Mouse (Mus musculus): ENCODE data around the gene Epb41. TPM values are rescaled to one million over a fixed set of nuclear protein-coding genes. Genes with fewer than 3 reads are reported as not detected.

Gene Epb41
- polyA plus RNA-seq, 1 experiment from 2014 or later = 227 TPM

DNA sequence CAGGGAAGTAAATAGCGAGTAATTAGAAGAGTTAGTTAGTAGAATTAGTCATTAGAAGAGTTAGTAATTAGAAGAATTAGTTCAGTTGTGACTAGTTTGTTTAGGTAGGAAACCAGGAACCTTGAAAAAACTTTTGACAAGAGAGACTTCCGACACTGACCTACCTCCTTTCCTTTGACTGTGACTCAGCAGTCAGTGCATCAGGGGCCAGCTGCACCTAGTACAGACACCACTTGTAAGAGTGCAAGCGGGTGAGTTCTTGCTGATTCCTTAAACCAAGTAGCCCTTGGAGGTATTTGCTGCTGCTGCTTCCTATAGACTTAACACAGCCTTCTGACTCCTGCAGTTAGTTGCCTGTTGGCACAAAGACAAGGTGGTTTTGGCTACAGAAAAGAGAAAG, 184.4 kb downstream of the Epb41 start:
- Histone ChIP-seq H3K36me3 (peaks cover 51% of the 10 kb centered on the region), H3K9ac (replicated peaks) (no peak overlapping the region), H3K27ac (replicated peaks) (no peak overlapping the region)

DNA sequence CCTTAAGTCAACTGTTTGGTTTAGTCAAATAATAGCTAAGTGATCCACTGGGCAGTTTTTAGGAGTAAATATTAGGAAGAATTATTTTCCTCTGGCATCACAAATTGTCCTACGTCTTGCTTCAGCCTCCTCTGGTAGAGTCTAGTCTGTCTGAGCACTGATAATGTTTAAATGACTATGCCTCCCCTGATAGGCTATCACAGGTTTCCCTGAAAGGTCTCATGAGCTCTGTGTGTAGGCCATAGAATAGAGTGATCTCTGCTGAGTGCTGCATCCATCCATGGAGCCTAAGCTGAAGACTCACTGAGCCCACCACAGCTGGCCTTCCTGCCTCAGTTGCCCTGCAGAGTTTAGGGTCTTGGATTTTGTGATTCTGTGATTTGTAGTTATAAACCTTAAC, 186.6 kb downstream of the Epb41 start:
- Histone ChIP-seq H3K9me3 (no peaks in the 10 kb centered on the region), H3K4me3 (no peak overlapping the region), H3K36me3 (peaks cover 44% of the 10 kb centered on the region), H3K27me3 (no peaks in the 10 kb centered on the region), H3K27ac (replicated peaks) (no peak overlapping the region), H3K4me2 (replicated peaks) (no peak overlapping the region), H3K9ac (replicated peaks) (no peak overlapping the region), H3K4me1 (peaks cover 17% of the 10 kb centered on the region; the same call in 1 of the 2 replicates)
- 91% methylated on average over 1 of the region's 1 CpGs for WGBS
- ATAC-seq (ENCODE audit: low FRiP score, low read depth) = no peak

More for the DNA sequence above, 184.4 kb downstream of the Epb41 start:
- Histone ChIP-seq H3K9me3 (no peaks in the 10 kb centered on the region), H3K4me3 (no peak overlapping the region), H3K4me2 (replicated peaks) (no peak overlapping the region), H3K4me1 (no peaks in the 10 kb centered on the region), H3K27me3 (no peaks in the 10 kb centered on the region)
- 87% methylated on average over 3 of the region's 3 CpGs for WGBS
- no peak for ATAC-seq (ENCODE audit: low FRiP score, low read depth)

DNA sequence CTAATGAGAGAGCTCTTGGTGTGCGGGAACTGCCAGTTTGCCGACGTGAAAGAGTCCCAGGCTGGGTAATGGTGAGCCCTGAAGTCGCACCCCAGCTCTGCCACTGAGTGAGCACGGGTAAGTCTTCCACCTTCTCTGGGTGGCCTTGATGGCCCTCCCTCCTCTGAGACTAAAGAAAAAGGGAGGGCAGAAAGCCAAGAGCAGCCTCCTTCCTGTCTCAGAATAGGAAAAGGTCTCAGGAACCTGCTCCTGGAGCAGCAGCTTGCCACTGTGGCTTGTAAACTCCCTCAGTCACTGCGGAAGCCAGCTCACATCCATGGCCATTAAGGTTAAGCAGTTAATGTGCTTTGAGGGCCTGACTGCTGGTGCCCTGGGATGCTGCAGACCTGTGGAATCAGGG, 189.7 kb downstream of the Epb41 start:
- Histone ChIP-seq H3K9ac (replicated peaks) (no peak overlapping the region), H3K4me1 (peaks cover 31% of the 10 kb centered on the region; the same call in 1 of the 2 replicates), H3K27me3 (no peaks in the 10 kb centered on the region), H3K9me3 (no peaks in the 10 kb centered on the region), H3K4me3 (no peak overlapping the region), H3K4me2 (replicated peaks) (no peak overlapping the region), H3K36me3 (peaks cover 24% of the 10 kb centered on the region), H3K27ac (replicated peaks) (peak overlapping the region; percentile 59; the same call in 1 of the 2 replicates)
- ATAC-seq (ENCODE audit: low FRiP score, low read depth) = no peak
- WGBS = 90% methylated on average over 6 of the region's 6 CpGs

DNA sequence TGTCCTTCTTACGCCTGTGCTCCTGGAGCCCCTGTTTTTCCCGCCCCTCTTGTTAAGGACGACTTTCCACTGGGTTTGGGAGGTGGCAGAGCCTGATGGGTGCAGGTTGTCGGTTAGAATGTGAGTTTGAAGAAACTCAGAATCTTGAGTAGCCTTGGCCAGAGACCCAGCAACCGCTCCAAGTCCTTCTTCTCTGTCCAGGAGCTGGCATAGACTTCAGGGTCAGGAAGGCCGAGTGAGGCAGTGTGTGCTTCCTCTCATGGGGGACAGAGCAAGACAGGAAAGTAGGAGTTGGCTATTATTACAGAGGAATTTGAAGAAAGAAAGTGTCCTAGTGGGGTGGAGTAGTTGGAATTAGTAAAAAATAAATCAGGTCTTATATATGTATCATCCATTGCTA, 191.6 kb downstream of the Epb41 start:
- no peak overlapping the region for H3K4me3 ChIP-seq
- no peaks in the 10 kb centered on the region for H3K27me3 ChIP-seq
- H3K4me1 ChIP-seq = peaks cover 44% of the 10 kb centered on the region
- H3K4me2 ChIP-seq (replicated peaks) = no peak overlapping the region
- peaks cover 24% of the 10 kb centered on the region for H3K36me3 ChIP-seq
- H3K9me3 ChIP-seq = no peaks in the 10 kb centered on the region
- no peak overlapping the region for H3K27ac ChIP-seq (replicated peaks)
- ATAC-seq (ENCODE audit: low FRiP score, low read depth) = no peak
- H3K9ac ChIP-seq (replicated peaks) = no peak overlapping the region
- 77% methylated on average over 6 of the region's 6 CpGs for WGBS

DNA sequence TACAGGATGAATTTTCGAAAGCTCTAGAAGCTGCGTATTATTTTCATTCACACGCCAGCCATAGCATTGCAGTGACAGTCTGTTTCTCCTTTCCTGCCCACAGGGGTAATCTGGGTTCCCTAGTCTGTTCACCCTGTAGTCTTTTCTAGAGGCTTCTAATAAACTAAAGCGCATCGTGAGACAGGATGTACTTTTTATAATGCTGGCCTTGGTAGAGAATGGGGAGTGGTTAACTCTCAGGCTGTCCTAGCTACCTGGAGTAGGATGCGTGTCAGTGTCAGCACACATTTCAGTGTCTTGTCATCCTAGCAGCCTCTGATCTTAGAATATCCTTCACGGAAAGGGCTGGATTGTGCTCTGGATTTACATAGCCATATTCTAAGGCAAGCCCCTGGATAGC, 193.8 kb downstream of the Epb41 start:
- Histone ChIP-seq H3K27ac (replicated peaks) (no peak overlapping the region), H3K4me3 (no peak overlapping the region), H3K36me3 (peaks cover 15% of the 10 kb centered on the region), H3K27me3 (no peaks in the 10 kb centered on the region), H3K4me2 (replicated peaks) (no peak overlapping the region), H3K4me1 (peaks cover 62% of the 10 kb centered on the region), H3K9me3 (no peaks in the 10 kb centered on the region), H3K9ac (replicated peaks) (no peak overlapping the region)
- 93% methylated on average over 7 of the region's 7 CpGs for WGBS
- ATAC-seq (ENCODE audit: low FRiP score, low read depth) = no peak

DNA sequence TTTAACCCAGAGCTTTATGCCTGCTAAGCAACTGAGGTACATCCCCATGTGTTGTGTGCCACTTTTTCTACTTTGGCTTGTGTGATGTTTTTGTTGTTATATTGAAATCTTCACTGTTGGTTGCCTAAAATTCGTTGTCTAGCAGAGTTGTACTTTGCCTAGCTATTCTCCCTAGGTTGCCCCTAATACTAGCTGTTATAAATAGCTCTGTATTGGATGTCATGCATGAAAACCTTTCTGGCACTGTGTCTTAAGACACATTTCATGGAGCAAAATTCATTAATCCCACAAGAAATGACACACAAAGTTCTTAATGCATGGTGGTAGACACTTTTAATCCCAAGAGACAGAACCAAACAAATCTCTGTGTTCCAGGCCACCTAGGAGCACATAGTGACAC, 195.4 kb downstream of the Epb41 start:
- WGBS = 75% methylated on average over 1 of the region's 1 CpGs
- peaks cover 69% of the 10 kb centered on the region for H3K4me1 ChIP-seq
- H3K27me3 ChIP-seq = no peaks in the 10 kb centered on the region
- H3K36me3 ChIP-seq = no peaks in the 10 kb centered on the region
- H3K9me3 ChIP-seq = no peaks in the 10 kb centered on the region
- no peak overlapping the region for H3K4me3 ChIP-seq
- H3K27ac ChIP-seq (replicated peaks) = no peak overlapping the region
- no peak overlapping the region for H3K9ac ChIP-seq (replicated peaks)
- no peak overlapping the region for H3K4me2 ChIP-seq (replicated peaks)
- ATAC-seq (ENCODE audit: low FRiP score, low read depth) = no peak

DNA sequence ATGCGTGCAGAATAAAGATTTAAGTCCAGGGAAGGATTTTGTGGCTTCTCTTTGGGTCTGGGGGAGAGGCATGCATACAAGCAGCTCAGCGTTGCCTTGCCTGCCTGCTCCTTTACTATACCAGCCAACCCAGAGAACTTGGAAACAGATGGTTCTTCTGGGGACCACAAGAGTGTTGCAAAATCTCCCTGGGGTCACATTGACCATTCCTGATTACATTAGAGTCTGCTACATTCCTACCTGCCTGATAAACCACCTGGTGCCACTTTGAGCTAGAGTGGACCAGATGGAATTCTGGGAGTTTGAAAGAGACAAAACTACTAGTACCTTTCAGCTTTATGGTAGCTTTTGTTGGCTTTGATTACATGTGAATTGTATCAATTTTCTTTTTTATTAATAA, 198.3 kb downstream of the Epb41 start:
- H3K27ac ChIP-seq (replicated peaks) = no peak overlapping the region
- 63% methylated on average over 2 of the region's 2 CpGs for WGBS
- H3K36me3 ChIP-seq = no peaks in the 10 kb centered on the region
- no peaks in the 10 kb centered on the region for H3K27me3 ChIP-seq
- H3K4me3 ChIP-seq = no peak overlapping the region
- no peak for ATAC-seq (ENCODE audit: low FRiP score, low read depth)
- peak overlapping the region; percentile 32 for H3K4me2 ChIP-seq (replicated peaks)
- H3K9me3 ChIP-seq = no peaks in the 10 kb centered on the region
- 0 out of 2 replicates have a peak overlapping the region, but pooled peaks have one; percentile 34 for H3K9ac ChIP-seq (replicated peaks)
- peaks cover 66% of the 10 kb centered on the region for H3K4me1 ChIP-seq

DNA sequence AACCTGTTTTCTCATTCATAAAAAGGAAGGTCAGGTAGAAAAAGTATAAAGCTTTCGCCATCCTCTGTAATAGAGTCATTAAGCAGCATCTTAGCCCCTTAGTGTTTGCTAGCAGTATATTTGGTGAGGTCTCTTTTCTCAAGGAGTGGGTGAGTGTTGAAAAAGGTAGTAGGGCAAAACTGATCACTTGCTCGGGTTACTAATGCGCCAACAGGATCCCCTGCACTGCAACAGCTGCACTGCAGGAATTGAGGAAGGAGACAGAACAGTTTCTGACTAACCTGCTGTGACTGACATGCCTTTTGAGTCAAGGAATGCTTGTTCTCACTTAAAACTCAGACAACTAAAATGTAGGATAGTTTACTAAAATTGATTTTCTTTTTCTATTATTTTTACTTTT, 199.9 kb downstream of the Epb41 start:
- no peak overlapping the region for H3K27ac ChIP-seq (replicated peaks)
- H3K4me1 ChIP-seq = peaks cover 57% of the 10 kb centered on the region
- H3K4me2 ChIP-seq (replicated peaks) = peak overlapping the region; percentile 90
- no peaks in the 10 kb centered on the region for H3K27me3 ChIP-seq
- ATAC-seq (ENCODE audit: low FRiP score, low read depth) = no peak
- WGBS = 45% methylated on average over 3 of the region's 3 CpGs
- no peaks in the 10 kb centered on the region for H3K36me3 ChIP-seq
- H3K9ac ChIP-seq (replicated peaks) = peak overlapping the region; percentile 94
- no peaks in the 10 kb centered on the region for H3K9me3 ChIP-seq
- peak overlapping the region; percentile 84 for H3K4me3 ChIP-seq

DNA sequence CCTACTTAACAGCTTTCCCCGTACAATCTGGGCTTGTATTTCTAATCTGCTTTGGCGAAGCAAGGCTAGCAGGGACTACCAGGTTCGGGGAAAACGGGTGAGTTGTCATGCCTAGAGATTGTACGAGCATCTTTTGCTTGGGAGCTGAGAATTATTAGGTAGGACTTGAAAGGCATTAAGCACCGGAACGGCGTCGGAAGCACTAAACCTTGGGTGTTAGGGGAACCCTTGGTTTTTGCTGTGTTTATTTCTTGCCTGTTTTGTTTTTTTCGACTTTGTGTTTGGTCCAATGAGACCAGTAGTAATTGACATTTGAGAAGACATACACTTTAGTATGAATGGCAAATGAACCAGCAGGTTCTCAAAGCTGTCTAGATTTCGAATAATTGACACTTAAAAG, 200.6 kb downstream of the Epb41 start:
- 4% methylated on average over 11 of the region's 11 CpGs for WGBS
- no peak for ATAC-seq (ENCODE audit: low FRiP score, low read depth)
- Histone ChIP-seq H3K9ac (replicated peaks) (peak overlapping the region; percentile 94), H3K4me3 (peak overlapping the region; percentile 84), H3K9me3 (no peaks in the 10 kb centered on the region), H3K36me3 (no peaks in the 10 kb centered on the region), H3K27ac (replicated peaks) (peak overlapping the region; percentile 99), H3K4me2 (replicated peaks) (peak overlapping the region; percentile 90), H3K27me3 (no peaks in the 10 kb centered on the region), H3K4me1 (peaks cover 50% of the 10 kb centered on the region)

DNA sequence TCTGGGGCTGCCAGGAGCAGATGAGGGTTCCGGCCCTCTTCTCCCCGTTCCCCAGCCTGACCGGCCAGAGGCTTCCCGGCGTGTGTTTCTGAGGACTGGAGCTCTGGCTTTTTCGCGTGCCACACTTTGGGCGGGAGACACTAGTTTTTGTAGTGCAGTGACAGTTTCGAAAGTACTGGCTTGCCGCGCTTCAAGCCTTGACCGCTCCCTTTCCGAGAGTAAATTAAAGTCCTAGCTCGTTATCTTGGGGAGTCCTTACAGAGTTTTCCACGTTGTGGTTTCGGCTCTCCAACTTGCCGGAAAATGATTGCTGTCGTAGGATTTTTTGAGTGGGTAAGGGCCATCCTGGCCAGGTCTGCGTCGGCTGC, 201.0 kb downstream of the Epb41 start:
- Histone ChIP-seq H3K4me1 (peaks cover 47% of the 10 kb centered on the region), H3K9me3 (no peaks in the 10 kb centered on the region), H3K4me2 (replicated peaks) (peak overlapping the region; percentile 90), H3K9ac (replicated peaks) (peak overlapping the region; percentile 94), H3K27ac (replicated peaks) (peak overlapping the region; percentile 99), H3K4me3 (peak overlapping the region; percentile 84), H3K36me3 (no peaks in the 10 kb centered on the region), H3K27me3 (no peaks in the 10 kb centered on the region)
- no peak; the same call in 1 of the 2 replicates for ATAC-seq (ENCODE audit: low FRiP score, low read depth)
- under 1% methylated on average over 20 of the region's 20 CpGs for WGBS

Small RNA genes lying within 50 kb of the gene (microRNA-seq; reads per million reads assigned to microRNA genes)
- not detected for gene Gm27445

Other genes starting within 250 kb of the Epb41 start
- 19.4 and 30.6 TPM in 2 replicates for gene Ptpru, start 237.0 kb downstream of the Epb41 start, polyA plus RNA-seq (2016; fragmentation: Nextera tagmentation; extraction: Ambion mirVana)
- gene Mecr, start 231.9 kb downstream of the Epb41 start, polyA plus RNA-seq (2016; fragmentation: Nextera tagmentation; extraction: Ambion mirVana) = 35.5 and 44.5 TPM in 2 replicates
- gene Srsf4, start 201.7 kb downstream of the Epb41 start, polyA plus RNA-seq (2016; fragmentation: Nextera tagmentation; extraction: Ambion mirVana) = 166 and 167 TPM in 2 replicates
- 0.64 and 0.99 TPM in 2 replicates for gene Tmem200b, start 153.6 kb downstream of the Epb41 start, polyA plus RNA-seq (2016; fragmentation: Nextera tagmentation; extraction: Ambion mirVana)
- gene Gm10300, start 624 bp downstream of the Epb41 start, polyA plus RNA-seq (2016; fragmentation: Nextera tagmentation; extraction: Ambion mirVana) = 0.15 TPM in 1 of 2 replicates, not detected in the other
- 0.10 TPM in 1 of 2 replicates, not detected in the other for gene Oprd1, start 69.2 kb upstream of the Epb41 start, polyA plus RNA-seq (2016; fragmentation: Nextera tagmentation; extraction: Ambion mirVana)
- 150 and 151 TPM in 2 replicates for gene Ythdf2, start 137.0 kb upstream of the Epb41 start, polyA plus RNA-seq (2016; fragmentation: Nextera tagmentation; extraction: Ambion mirVana)
- gene Gmeb1, start 186.3 kb upstream of the Epb41 start, polyA plus RNA-seq (2016; fragmentation: Nextera tagmentation; extraction: Ambion mirVana) = 44.8 and 46.4 TPM in 2 replicates
- gene Taf12, start 199.1 kb upstream of the Epb41 start, polyA plus RNA-seq (2016; fragmentation: Nextera tagmentation; extraction: Ambion mirVana) = 58.3 and 63.8 TPM in 2 replicates
- 0.42 and 1.5 TPM in 2 replicates for gene Rab42, start 228.1 kb upstream of the Epb41 start, polyA plus RNA-seq (2016; fragmentation: Nextera tagmentation; extraction: Ambion mirVana)

Data from midbrain, embryonic 12.5 days (tissue).